Mouse (Mus musculus): Measurements from ENCODE around the gene Dmwd.

Dmwd gene

DNA sequence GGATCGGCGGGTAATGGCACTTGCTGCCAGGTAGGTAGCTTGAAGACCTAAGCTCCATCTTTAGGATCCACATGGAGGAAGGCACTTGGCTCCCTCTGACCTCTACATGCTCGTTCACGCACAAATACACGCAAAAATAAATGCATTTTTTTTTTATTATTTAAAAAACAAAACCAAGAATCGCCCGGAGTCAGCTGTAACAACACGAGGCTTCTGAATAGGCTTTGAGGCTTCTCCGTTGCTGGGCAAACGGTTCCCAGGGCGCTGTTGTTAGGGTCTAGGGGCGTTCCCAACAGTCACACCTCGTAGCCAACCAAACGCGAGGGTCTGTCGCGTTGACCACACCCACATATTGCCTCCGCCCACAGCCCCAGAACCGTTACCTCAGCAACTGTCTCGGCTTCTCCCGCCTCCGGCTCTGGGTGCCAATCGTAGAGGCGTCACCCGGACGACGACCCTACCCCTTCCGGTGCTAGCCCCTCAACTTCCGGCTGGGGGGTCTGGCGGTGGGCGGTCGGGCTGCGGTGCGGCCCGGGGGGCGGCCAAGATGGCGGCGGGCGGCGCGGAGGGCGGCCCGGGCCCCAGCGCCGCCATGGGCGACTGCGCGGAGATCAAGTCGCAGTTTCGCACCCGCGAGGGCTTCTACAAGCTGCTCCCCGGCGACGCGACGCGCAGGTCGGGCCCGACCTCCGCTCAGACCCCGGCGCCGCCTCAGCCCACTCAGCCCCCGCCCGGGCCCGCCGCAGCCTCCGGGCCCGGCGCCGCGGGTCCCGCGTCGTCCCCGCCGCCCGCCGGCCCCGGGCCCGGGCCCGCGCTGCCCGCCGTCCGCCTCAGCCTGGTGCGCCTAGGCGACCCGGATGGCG is at the start of gene Dmwd:
TSS of gene Dmwd (plus strand) at position 505 of the 863 bp plus-strand sequence.
- DNase-seq (ENCODE audit: low spot score in 2 of 2) = peak; percentile 89 to 94

DNA sequence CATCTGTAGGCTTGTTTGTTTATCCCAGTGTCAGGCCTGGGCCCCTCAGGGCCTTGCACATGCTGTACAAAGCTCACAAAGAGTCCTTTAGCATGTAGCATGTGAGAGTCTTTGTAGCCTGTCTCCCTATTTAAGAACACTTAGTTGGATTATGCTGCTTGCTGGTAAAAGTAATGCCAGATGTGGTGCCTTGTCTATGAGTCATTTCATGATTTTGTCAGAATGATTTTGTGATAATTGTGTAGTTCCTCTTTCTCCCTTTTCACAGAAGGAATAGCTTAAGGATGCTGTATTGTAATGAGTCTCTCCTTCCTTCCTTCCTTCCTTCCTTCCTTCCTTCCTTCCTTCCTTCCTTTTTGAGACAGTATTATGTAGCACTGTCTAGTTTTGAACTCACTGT is 48.0 kb upstream of the Dmwd start:
- DNase-seq (ENCODE audit: low spot score in 2 of 2) = no peak

DNA sequence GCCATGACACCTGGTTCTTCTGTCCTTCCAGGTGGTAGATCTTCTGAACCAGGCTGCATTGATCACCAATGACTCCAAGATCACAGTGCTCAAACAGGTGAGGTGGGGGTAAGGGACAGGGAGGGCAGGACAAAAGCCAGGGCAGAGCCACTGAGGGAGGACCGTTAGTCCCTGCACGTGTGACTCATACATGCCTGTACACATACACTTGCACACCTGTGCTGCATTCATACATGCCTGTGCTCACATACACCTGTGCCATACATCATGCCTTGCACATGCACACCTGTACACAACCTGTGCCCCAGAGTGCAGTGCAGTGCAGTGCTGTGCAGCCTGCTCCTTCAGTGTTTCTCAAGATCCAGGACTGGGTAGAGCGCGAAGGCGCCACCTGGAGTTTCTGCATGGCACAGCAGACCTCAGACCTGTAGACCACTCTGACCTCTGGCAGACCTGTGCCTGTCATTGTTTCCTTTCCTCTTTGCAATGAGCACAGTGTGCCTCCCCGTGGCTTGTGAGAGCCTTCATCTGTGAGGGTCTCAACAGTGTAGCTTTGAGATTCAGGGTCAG is 46.9 kb upstream of the Dmwd start:
- DNase-seq (ENCODE audit: low spot score in 2 of 2) = peak in 1 of 2 experiments; percentile 63

DNA sequence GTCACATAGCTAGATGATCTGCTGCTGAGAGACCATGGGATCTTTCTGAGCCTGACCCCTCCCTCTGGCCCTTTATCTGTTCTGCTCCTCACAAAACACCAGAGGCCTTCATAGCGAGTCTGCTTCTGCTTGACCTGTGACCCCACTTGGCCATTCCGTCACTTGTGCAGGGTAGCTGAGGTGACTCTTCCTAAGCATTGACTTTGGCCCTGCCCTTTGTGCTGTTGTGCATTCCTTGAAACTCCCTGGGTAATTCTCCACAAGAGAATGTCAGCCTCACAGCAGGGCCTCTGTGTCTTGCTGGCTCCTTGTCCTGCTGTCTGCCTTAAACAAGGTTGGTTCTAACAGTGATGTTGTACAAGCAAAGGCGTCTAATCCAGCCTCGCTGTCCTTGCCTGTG is 44.4 kb upstream of the Dmwd start:
- no peak for DNase-seq (ENCODE audit: low spot score in 2 of 2)

DNA sequence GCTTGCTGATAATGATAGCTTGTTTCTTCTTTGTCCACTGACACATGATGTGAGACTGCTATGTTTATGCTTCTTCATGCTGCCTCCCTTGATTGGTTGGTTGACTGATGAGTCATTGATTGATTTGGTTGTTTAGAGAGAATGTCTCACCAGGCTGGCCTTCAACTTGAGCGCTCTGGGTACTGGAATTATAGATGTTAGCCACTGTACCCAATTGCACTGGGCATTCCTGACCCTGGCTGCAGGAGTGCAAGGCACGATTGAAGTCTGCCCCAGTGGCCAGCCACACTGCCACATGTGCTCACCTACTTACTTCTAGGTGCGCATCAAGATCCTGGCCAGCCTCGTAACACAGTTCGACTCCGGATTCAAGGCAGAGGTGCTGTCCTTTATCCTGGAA is 31.4 kb upstream of the Dmwd start:
- no peak for DNase-seq (ENCODE audit: low spot score in 2 of 2)

DNA sequence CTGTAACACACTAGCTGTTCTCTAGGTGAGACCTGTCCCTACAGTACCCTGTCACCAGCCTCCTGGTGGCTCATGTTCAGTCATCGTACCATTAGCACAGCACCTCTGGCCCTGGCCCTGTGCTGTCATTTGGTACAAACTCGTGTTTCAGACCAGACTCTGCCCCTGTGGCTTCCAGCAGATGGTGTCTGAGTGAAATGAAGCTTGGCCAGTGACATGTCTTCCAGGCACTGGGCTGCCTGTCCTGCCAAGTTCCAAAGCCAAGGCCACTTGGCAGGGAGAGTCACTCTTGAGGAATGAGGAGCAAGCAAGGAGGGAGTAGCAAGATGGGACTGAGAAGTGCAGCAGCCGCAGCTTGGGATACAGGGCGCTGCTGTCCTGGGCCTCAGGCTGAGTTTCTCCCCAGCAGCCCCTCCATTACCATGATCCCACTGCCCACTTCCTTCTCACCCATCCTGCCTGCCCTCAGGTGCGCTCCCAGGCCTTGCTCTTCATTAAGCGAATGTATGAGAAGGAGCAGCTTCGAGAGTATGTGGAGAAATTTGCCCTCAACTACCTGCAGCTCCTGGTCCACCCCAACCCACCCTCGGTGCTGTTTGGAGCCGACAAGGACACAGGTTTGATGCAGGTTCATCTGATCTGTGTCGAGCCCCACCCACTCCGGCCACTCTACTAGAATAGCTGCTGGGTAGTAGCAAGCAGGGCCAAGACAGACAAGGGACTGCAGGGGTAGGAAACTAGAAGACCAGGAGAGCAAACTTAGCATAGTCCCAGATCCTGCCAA is 29.5 kb upstream of the Dmwd start:
- peak in 1 of 2 experiments; percentile 42 for DNase-seq (ENCODE audit: low spot score in 2 of 2)

DNA sequence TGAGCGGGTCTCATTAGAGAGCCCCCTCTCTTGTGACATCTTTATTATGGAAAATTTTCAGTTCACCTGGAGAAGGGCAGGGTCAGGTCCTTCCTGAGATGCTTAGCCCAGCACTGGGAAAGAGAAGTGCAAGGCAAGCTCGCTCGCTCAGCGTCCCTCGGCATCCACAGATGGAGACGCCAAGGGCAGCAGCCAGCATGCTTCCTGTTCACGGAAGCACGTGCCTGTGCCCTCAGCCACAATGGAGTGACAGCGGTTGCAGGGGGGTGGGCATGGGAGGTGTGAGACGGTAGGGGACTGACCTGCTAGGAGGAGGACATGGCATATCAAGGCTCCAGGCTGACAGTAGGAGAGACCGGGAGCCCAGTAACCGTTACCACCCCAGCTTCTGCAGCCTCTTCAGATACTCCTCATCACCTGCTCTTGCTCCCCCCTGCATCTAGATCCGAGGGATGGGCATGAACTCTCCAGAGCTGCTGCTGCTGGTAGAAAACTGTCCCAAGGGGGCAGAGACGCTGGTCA is 28.0 kb upstream of the Dmwd start:
- no peak for DNase-seq (ENCODE audit: low spot score in 2 of 2)

DNA sequence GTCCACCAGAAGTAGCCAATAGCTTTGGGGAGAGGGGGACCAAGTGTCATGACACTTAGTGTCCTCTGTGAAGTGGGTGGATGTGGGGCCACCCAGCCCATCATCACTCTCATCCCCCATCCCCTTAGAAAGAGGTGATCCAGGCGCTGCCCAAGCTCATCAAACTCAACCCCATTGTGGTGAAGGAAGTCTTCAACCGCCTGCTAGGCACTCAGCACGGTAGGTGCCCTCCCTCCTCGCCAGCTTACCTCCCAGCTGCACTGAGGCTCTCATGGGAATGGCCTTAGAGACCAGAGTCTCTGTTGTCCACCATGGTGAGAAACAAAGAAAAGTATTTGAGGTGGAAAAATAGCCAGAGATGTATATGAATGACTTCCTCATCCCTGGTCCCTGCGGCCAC is 26.8 kb upstream of the Dmwd start:
- no peak for DNase-seq (ENCODE audit: low spot score in 2 of 2)

DNA sequence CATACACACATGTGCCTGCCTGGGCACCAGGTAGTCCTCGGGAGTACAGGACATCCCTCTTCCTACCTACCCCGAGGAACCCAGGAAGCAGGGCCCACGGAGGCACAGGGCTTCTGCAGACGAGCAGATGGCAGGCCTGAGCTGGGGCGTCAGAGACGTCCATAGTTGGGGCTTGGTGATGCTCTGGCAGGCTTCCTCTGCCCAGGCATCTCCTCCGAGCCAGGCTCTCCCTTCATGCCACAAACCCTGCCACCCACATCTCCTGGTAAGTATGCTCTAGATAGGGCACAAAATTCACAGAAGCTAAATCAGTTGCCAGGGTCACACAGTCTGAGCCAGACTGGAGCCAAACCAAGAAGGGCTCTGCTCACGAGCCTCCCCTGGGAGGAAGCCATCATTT is 25.9 kb upstream of the Dmwd start:
- no peak for DNase-seq (ENCODE audit: low spot score in 2 of 2)

DNA sequence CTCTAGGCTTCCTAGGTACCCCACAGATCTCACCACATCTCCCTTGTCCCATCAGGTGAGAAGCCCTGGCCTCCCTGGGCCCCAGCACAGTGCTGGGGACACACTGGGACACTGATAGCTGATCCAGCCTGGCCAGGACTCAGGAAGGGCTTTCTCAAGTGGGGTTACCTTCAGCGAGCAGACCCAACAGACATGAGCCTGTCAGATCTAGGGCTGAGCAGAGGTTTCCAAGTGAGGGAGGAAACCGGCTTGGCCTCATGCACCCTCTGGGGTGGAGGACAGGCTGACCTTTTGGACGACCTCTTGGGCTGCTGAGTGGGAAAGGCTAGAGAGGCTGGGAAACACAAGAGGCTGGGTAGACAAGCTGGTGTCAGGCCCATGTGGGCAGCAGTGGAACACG is 24.9 kb upstream of the Dmwd start:
- no peak for DNase-seq (ENCODE audit: low spot score in 2 of 2)

DNA sequence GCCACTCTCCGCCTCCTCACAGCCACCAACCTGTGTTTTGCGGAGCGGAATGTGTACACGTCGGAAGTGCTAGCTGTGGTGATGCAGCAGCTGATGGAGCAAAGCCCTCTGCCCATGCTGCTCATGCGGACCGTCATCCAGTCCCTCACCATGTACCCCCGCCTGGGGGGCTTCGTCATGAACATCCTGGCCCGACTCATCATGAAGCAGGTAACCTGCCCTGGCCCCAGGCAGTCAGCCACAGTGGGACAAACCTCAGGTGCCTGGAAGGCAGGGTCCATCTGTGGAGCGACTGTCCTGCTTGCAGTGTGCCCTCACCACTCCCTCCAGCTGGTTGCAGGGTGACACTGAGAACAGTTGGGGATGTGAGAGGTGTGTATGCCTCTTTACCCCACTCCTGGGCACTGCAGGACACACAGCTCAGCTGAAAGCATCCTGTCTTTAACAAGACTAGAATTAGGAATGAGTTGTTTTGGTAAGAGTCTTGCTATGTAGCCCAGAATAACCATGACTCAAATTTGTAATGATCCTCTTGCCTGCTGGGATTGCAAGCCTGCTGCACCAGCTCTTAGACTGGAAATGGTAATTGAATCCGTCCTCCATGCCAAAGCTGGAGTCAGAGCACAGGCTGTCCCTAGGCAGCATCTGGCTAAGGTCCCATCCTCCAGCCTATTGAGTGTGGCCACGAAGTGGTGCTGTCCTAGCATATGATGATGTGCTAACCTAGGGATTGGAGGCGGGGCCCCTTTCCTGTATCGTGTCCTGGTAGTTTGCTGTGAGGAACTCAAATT is 23.5 kb upstream of the Dmwd start:
- DNase-seq (ENCODE audit: low spot score in 2 of 2) = no peak

DNA sequence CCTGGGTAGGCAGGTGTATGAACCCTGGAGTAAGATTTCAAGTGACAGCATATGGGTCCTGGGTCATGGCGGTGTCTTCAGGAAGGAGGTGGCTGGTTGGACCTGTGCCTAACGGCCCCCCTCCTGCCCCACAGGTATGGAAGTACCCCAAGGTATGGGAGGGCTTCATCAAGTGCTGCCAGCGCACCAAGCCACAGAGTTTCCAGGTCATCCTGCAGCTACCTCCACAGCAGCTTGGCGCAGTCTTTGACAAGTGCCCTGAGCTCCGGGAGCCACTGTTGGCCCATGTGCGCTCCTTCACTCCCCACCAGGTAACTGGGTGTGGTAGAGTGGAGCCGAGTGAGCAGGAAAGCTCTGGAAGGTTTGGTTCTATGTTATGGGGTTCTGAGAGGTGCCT is 22.9 kb upstream of the Dmwd start:
- no peak for DNase-seq (ENCODE audit: low spot score in 2 of 2)

DNA sequence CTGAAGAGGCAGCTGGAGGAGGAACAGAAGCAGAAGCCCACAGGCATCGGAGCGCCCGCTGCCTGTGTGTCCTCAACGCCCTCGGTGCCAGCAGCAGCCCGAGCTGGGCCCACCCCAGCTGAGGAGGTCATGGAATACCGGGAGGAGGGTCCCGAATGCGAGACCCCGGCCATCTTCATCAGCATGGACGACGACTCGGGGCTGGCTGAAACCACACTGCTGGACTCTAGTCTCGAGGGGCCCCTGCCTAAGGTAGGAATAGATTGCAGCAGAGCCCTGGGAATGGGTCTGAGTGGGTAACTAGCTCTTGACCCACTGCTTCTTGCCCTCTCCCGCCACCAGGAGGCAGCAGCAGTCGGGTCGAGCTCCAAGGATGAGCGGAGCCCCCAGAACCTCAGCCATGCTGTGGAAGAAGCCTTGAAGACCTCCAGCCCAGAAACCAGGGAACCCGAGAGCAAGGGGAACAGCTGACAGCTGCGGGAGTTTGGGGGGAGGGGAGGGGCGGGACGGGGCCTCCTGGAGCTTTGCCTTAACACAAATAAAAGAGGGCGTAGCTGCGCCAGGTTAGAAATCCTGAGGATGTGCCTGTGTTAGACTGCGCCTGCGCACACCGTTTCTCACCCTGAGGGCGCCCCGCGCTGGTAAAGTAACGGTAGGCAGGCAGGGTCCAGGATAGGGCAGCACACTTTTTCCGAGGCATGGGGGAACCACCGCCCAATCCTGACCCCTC is 21.8 kb upstream of the Dmwd start, which contains the start of gene Rsph6a:
TSS of gene Rsph6a (plus strand) at position 644 of the 730 bp plus-strand sequence.
- DNase-seq (ENCODE audit: low spot score in 2 of 2) = peak; percentile 54 to 78

DNA sequence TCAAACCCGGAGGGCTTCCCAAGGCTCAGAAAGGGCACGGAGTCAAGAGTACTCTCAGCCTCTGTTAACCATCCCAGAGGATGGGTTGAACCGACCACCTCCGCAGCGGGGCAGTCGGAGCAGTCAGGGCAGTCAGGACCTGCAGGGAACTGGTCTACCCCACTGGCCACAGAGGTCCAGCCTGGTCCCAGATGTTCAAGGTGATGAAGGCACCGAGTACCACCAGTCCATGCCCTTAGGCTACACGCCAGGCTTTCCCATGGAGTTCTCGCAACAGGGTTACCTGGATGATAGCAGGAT is 21.3 kb upstream of the Dmwd start:
- DNase-seq (ENCODE audit: low spot score in 2 of 2) = no peak

DNA sequence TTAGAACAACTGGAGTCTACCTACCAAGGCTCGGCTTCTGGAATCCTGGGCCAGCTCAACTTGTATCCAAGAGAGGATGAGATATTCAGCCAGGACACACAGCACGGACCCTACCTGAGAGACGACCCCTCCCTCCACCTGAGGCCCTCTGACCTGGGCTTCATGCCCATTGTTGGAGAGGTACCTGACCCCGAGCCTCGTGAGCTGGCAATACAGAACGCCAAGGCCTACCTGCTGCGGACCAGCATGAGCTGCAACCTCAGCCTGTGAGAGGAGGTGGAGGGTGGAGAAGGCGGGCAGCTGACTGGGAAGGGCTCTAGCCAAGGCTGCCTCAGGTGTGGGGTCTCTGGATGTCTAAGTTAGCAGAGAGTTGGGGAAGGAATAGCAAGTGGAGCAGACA is 20.9 kb upstream of the Dmwd start:
- DNase-seq (ENCODE audit: low spot score in 2 of 2) = no peak

DNA sequence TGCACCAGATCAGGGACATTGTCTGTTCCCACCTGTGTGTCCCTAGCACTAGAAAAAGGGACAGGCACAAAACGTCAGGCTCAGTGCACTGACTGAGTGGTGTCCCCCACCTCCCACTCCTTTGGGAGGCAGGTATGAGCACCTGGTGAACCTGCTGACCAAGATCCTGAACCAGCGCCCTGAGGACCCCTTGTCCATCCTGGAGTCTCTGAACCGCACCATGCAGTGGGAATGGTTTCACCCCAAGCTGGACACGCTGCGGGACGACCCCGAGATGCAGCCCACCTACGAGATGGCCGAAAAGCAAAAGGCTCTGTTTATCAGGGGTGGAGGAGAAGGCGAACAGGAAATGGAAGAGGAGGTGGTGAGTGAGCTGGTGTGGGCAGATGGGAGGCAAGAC is 18.6 kb upstream of the Dmwd start:
- DNase-seq (ENCODE audit: low spot score in 2 of 2) = no peak

DNA sequence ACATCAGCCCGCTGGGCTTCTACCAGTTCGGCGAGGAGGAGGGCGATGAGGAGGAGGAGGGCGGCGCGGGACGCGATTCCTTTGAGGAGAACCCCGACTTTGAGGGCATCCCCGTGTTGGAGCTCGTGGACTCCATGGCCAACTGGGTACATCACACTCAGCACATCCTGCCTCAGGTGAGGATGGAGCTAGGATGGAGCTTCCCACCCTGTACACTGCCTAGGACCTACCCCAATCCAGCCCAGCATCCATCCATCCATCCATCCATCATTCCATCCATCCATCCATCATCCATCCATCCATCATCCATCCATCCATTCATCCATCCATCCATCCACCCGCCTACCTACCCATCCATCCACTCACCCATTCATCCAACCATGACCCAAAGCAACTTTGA is 10.1 kb upstream of the Dmwd start:
- DNase-seq (ENCODE audit: low spot score in 2 of 2) = no peak

DNA sequence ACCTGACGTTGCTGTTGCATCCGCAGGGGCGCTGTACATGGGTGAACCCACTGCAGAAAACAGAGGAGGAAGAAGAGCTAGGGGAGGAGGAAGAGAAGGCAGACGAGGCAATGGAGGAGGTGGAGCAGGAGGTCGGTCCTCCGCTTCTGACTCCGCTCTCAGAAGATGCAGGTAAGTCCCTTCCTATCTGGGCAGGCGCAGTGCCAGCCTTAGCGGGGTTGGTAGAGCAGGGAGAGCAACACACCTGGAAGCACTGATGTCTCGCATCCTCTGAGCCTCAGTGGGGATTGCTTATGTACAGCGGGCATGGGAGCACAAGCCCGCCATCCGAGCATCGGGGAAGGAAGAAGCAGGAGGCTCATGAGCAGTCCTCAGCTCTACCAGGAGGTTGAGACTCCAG is 9.0 kb upstream of the Dmwd start:
- DNase-seq (ENCODE audit: low spot score in 2 of 2) = no peak

DNA sequence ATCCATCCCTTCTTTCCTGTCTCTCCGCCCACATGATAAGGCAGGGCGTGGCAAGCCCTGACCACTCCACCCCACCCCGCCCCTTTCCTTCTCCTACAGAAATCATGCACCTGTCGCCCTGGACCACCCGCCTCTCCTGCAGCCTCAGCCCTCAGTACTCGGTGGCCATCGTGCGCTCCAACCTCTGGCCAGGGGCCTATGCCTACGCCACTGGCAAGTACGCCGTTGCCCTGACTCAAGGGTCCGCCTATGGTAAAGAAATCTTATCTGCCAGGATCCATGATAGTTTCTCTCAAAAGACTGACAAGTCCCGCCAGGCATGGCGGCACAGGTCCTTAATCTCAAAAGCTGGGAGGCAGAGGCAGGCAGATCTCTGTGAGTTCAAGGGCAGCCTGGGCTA is 8.1 kb upstream of the Dmwd start:
- DNase-seq (ENCODE audit: low spot score in 2 of 2) = no peak

DNA sequence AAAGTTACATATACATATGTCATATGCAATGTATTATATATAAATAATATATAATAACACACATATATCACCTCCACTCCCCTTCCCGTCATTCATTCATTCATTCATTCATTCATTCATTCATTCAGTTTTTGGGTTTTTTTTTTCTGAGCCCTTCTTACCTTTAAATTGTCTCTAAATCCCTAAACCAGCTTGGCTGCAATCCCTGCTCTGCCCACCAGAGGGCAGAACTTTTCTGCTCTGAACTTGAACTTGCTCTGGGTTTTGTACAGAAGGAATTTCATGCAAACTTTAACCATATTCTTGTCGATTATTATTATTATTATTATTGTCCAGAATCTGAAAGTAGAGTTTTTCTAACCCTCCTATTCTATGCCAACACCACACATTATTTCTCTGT is 7.3 kb upstream of the Dmwd start:
- DNase-seq (ENCODE audit: low spot score in 2 of 2) = peak in 1 of 2 experiments; percentile 78

DNA sequence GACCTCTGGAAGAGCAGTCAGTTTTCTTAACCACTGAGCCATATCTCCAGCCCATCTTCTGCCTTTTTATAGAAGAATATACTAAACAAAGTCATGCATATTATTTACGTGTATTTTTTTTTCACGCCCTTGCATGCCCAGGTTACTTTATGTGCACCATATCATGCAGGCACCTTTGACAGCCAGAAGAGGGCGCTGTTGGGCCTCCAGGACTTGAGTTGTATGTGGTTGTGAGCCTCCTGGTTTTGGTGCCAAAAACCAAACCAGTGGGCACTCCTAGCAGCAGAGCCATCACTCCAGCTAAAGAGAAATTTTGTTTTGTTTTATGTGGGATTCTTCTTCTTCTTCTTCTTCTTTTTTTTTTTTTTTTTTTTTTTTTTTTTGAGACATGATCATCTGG is 6.5 kb upstream of the Dmwd start:
- DNase-seq (ENCODE audit: low spot score in 2 of 2) = no peak
